Mouse (Mus musculus): ENCODE data around the gene Tatdn2. TPM values are rescaled to one million over a fixed set of nuclear protein-coding genes. Genes with fewer than 3 reads are reported as not detected.

Gene Tatdn2
- polyA plus RNA-seq (2015; fragmentation: Nextera tagmentation; extraction: Ambion mirVana): 0.47 and 0.89 TPM in 2 replicates

GRCm38 (mm10) chr6:113696582-113697221 lies at the start of gene Tatdn2:
Tatdn2 (plus strand) TSS chr6:113697050.

GRCm38 (mm10) chr6:113719878-113720277 lies 23.0 kb downstream of the Tatdn2 start, which contains the start of gene Ghrl:
Ghrl (minus strand) TSS chr6:113719880.

GRCm38 (mm10) chr6:113740236-113741217 lies 43.7 kb downstream of the Tatdn2 start, which contains the start of gene Sec13:
Sec13 (minus strand) TSS chr6:113740743.

Small RNA genes lying within 50 kb of the gene (microRNA-seq; reads per million reads assigned to microRNA genes)
- gene Mir7042: 0 to 0.61 reads per million in 2 experiments

Other genes with a start within 250 kb of the Tatdn2 start
- gene Il17re, start 238.6 kb upstream of the Tatdn2 start, polyA plus RNA-seq (2015; fragmentation: Nextera tagmentation; extraction: Ambion mirVana): 1.9 and 2.3 TPM in 2 replicates
- 12.8 and 17.1 TPM in 2 replicates for gene Il17rc, start 225.6 kb upstream of the Tatdn2 start, polyA plus RNA-seq (2015; fragmentation: Nextera tagmentation; extraction: Ambion mirVana)
- gene Creld1, start 213.8 kb upstream of the Tatdn2 start, polyA plus RNA-seq (2015; fragmentation: Nextera tagmentation; extraction: Ambion mirVana): 25.2 and 33.4 TPM in 2 replicates
- 0.41 and 0.55 TPM in 2 replicates for gene Prrt3, start 195.1 kb upstream of the Tatdn2 start, polyA plus RNA-seq (2015; fragmentation: Nextera tagmentation; extraction: Ambion mirVana)
- gene Emc3, start 165.4 kb upstream of the Tatdn2 start, polyA plus RNA-seq (2015; fragmentation: Nextera tagmentation; extraction: Ambion mirVana): 61.7 and 73.1 TPM in 2 replicates
- gene Fancd2, start 165.4 kb upstream of the Tatdn2 start, polyA plus RNA-seq (2015; fragmentation: Nextera tagmentation; extraction: Ambion mirVana): 1.5 and 1.7 TPM in 2 replicates
- not detected in 2 replicates for gene Fancd2os, start 96.3 kb upstream of the Tatdn2 start, polyA plus RNA-seq (2015; fragmentation: Nextera tagmentation; extraction: Ambion mirVana)
- gene Brk1, start 92.3 kb upstream of the Tatdn2 start, polyA plus RNA-seq (2015; fragmentation: Nextera tagmentation; extraction: Ambion mirVana): 143 and 159 TPM in 2 replicates
- 14.9 and 16.5 TPM in 2 replicates for gene Vhl, start 73.1 kb upstream of the Tatdn2 start, polyA plus RNA-seq (2015; fragmentation: Nextera tagmentation; extraction: Ambion mirVana)
- 5.6 and 5.9 TPM in 2 replicates for gene Irak2, start 58.6 kb upstream of the Tatdn2 start, polyA plus RNA-seq (2015; fragmentation: Nextera tagmentation; extraction: Ambion mirVana)
- 0.27 and 0.30 TPM in 2 replicates for gene Ghrl, start 22.8 kb downstream of the Tatdn2 start, polyA plus RNA-seq (2015; fragmentation: Nextera tagmentation; extraction: Ambion mirVana)
- gene Sec13, start 43.7 kb downstream of the Tatdn2 start, polyA plus RNA-seq (2015; fragmentation: Nextera tagmentation; extraction: Ambion mirVana): 120 and 147 TPM in 2 replicates

Measured in skeletal muscle tissue, postnatal 0 days (tissue).